In the genomic region with DNA sequence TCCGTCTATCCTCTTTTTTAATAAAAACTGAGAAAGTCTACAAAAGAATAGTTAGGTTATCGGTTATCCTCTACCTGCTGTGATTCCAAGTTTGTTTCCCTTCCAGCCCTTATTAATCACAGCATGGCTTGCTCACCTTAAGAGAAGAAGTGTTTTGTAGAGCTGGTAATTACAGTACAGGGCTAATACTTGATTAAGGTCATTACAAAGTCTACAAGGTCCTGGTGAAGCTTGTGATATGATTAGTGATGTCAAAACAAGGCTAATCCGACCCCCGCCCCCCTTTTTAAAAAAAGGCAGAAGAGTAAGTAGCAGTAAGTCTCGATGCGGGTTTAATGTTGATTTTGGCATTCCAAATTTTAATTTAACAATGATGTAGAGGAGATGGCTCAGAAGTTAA, we compare ENCODE assay signal across 10 mouse cellular contexts. TPM values are rescaled to one million over a fixed set of nuclear protein-coding genes. Genes with fewer than 3 reads are reported as not detected.
DNase-seq lines count a peak whose midpoint lies in the region; ATAC-seq and TF ChIP-seq lines count a peak whose summit lies in the region.
"Had no signal": no experiment of that assay in that cellular context is flagged by ENCODE, and none has a peak within 500 bp of the region (broad histone marks: within the 10 kb centered on the region; RNA-seq: fewer than 3 reads in every experiment).

No protein-coding gene starts in this region.

- peak overlapping the region; percentile 73 for H3K27ac ChIP-seq in heart, adult 2 months
- 0 out of 2 replicates have a peak overlapping the region, but pooled peaks have one; percentile 45 for H3K27ac ChIP-seq in CH12.LX (ENCODE audit: insufficient read depth, low read depth)
- peak overlapping the region; percentile 92; the same call in 1 of the 2 replicates for H3K27ac ChIP-seq in heart, postnatal 0 days (ENCODE audit: low read depth)
- peak overlapping the region; percentile 77 for H3K27ac ChIP-seq in liver, postnatal 0 days (ENCODE audit: low read depth)

- TF ChIP-seq POLR2A in heart, adult 2 months (IDR thresholded peaks at IDR 0.05; ENCODE audit: insufficient read depth, low read depth, low read length), result no peak
- TF ChIP-seq POLR2A in CH12.LX (IDR thresholded peaks at IDR 0.05; ENCODE audit: low read depth, low read length), result no peak

- no peaks in the 10 kb centered on the region for H3K9me3 ChIP-seq in CH12.LX (replicated peaks; ENCODE audit: low read length)
- H3K9me3 ChIP-seq in heart, postnatal 0 days (replicated peaks; ENCODE audit: control insufficient read depth, low read length), result no peaks in the 10 kb centered on the region
- H3K9me3 ChIP-seq in liver, postnatal 0 days (ENCODE audit: low read length), result no peaks in the 10 kb centered on the region

- no peak for ATAC-seq in heart, postnatal 0 days (ENCODE audit: insufficient read depth, low read depth)
- no peak for ATAC-seq in liver, postnatal 0 days
- no peak for ATAC-seq in megakaryocyte progenitor cell, adult 5-6 weeks (replicated peaks; ENCODE audit: poor library complexity)

- no peaks in the 10 kb centered on the region for H3K79me2 ChIP-seq in heart, adult 2 months (replicated peaks; ENCODE audit: control insufficient read depth, insufficient read depth, low read length)
- H3K79me2 ChIP-seq in CH12.LX (replicated peaks; ENCODE audit: control insufficient read depth, extremely low read depth, insufficient read depth, poor library complexity, severe bottlenecking), result no peaks in the 10 kb centered on the region

- no peak for TF ChIP-seq RAD21 in CH12.LX (IDR thresholded peaks at IDR 0.05; ENCODE audit: low read depth, low read length)

- no peak overlapping the region for H3K4me3 ChIP-seq in heart, adult 2 months
- H3K4me3 ChIP-seq in CH12.LX (replicated peaks in 1 of 3; ENCODE audit: low read depth in 2 of 3, low read length in 2 of 3, poor library complexity in 1 of 3), result no peak overlapping the region
- H3K4me3 ChIP-seq in heart, postnatal 0 days (ENCODE audit: low read depth, low read length), result peak overlapping the region; percentile 16; the same call in 1 of the 2 replicates
- H3K4me3 ChIP-seq in liver, postnatal 0 days (ENCODE audit: low read depth, low read length), result no peak overlapping the region

- no peak for TF ChIP-seq EP300 in heart, adult 2 months (IDR thresholded peaks at IDR 0.05; ENCODE audit: insufficient read depth, low read depth, low read length)
- no peak for TF ChIP-seq EP300 in CH12.LX (IDR thresholded peaks at IDR 0.05; ENCODE audit: low read length)
- no peak for TF ChIP-seq EP300 in heart, postnatal 0 days (IDR thresholded peaks at IDR 0.05; ENCODE audit: low read depth)
- no peak for TF ChIP-seq EP300 in liver, postnatal 0 days (IDR thresholded peaks at IDR 0.05; ENCODE audit: low read depth)

- H3K4me1 ChIP-seq in heart, adult 2 months (ENCODE audit: control insufficient read depth, insufficient read depth, low read length), result peaks cover 2% of the 10 kb centered on the region; the same call in 1 of the 2 replicates
- H3K4me1 ChIP-seq in CH12.LX (ENCODE audit: control insufficient read depth in 1 of 2, insufficient read depth in 2 of 2), result peaks cover 2 to 52% of the 10 kb centered on the region in 2 experiments; a peak in 2 of 4 replicates
- 0 out of 2 replicates have a peak, but pooled peaks cover 6% of the 10 kb centered on the region for H3K4me1 ChIP-seq in heart, postnatal 0 days (ENCODE audit: control insufficient read depth, insufficient read depth)
- peaks cover 12% of the 10 kb centered on the region for H3K4me1 ChIP-seq in liver, postnatal 0 days (ENCODE audit: insufficient read depth)

- in situ Hi-C loops in CH12.LX (cut with MboI; ENCODE audit: low pct_ligation_motif_present, low pct_unique_long_range_greater_than_20kb, low sequenced_read_pairs), result no loop called here

- H3K27me3 ChIP-seq in heart, adult 2 months (ENCODE audit: control insufficient read depth, insufficient read depth, low read length), result no peaks in the 10 kb centered on the region
- no peaks in the 10 kb centered on the region for H3K27me3 ChIP-seq in CH12.LX (replicated peaks)
- no peaks in the 10 kb centered on the region for H3K27me3 ChIP-seq in heart, postnatal 0 days (ENCODE audit: control insufficient read depth, insufficient read depth, low read length)
- no peaks in the 10 kb centered on the region for H3K27me3 ChIP-seq in liver, postnatal 0 days (ENCODE audit: insufficient read depth, low read length)

- H3K9ac ChIP-seq in heart, adult 2 months (ENCODE audit: low read depth, low read length), result no peak overlapping the region
- H3K9ac ChIP-seq in CH12.LX (ENCODE audit: insufficient read depth, low read depth), result peak overlapping the region; percentile 67
- H3K9ac ChIP-seq in heart, postnatal 0 days (replicated peaks; ENCODE audit: low read depth, low read length), result no peak overlapping the region
- peak overlapping the region; percentile 38 for H3K9ac ChIP-seq in liver, postnatal 0 days (replicated peaks)

- TF ChIP-seq CTCF in heart, adult 2 months (IDR thresholded peaks at IDR 0.05), result no peak
- TF ChIP-seq CTCF in CH12.LX (conservative IDR thresholded peaks at IDR 0.05 in 1 of 2, IDR thresholded peaks at IDR 0.05 in 1 of 2; ENCODE audit: low read depth in 2 of 2, low read length in 2 of 2), result no peak
- no peak for TF ChIP-seq CTCF in heart, postnatal 0 days (IDR thresholded peaks at IDR 0.05; ENCODE audit: low read depth)
- no peak for TF ChIP-seq CTCF in liver, postnatal 0 days (IDR thresholded peaks at IDR 0.05; ENCODE audit: low read depth)

- intact Hi-C loops in heart, adult 2 months (cut with DNase I), result loop anchor here (1.0 to 10.0 kb wide), 7 partner anchors 14 to 1984 kb away; a partner anchor contains a TSS
- intact Hi-C loops in heart, postnatal 25 days (cut with DNase I), result loop anchor here (5.0 kb wide), 1 partner anchor 1657 kb away; a partner anchor contains a TSS
- intact Hi-C loops in gastrocnemius, postnatal 36 days (cut with DNase I), result loop anchor here (5.0 kb wide), 1 partner anchor 77 kb away; a partner anchor contains a TSS

- dilution Hi-C loops in CH12.LX (cut with MboI; ENCODE audit: extremely low pct_ligation_motif_present, extremely low pct_unique_long_range_greater_than_20kb, low sequenced_read_pairs), result loop anchor here (10.0 kb wide), 1 partner anchor 46 kb away; a partner anchor contains a TSS

- WGBS in heart, adult 2 months, result 62% methylated on average over 6 of the region's 6 CpGs
- WGBS in heart, postnatal 0 days, result 60% methylated on average over 6 of the region's 6 CpGs
- 70% methylated on average over 6 of the region's 6 CpGs for WGBS in liver, postnatal 0 days (ENCODE audit: insufficient replicate concordance)

- peak overlapping the region; percentile 52; the same call in 1 of the 2 replicates for H3K4me2 ChIP-seq in CH12.LX (ENCODE audit: insufficient read depth, low read depth, poor library complexity, severe bottlenecking)
- H3K4me2 ChIP-seq in heart, postnatal 0 days (ENCODE audit: low read depth, low read length), result peak overlapping the region; percentile 79; the same call in 1 of the 2 replicates
- peak overlapping the region; percentile 73 for H3K4me2 ChIP-seq in liver, postnatal 0 days (ENCODE audit: low read depth, low read length)

- no peak for DNase-seq in heart, adult 2 months
- no peak for DNase-seq in heart, postnatal 25 days (ENCODE audit: low spot score)
- no peak for DNase-seq in CH12.LX (ENCODE audit: extremely low read depth)
- no peak for DNase-seq in heart, postnatal 0 days (ENCODE audit: low spot score)
- peak; percentile 9 for DNase-seq in liver, postnatal 0 days
- no peak for DNase-seq in adrenal gland, postnatal 4 days (ENCODE audit: low spot score in 2 of 2)
- DNase-seq in gastrocnemius, postnatal 36 days, result no peak

- no peaks in the 10 kb centered on the region for H3K36me3 ChIP-seq in heart, adult 2 months (ENCODE audit: control insufficient read depth, insufficient read depth, low read length)
- no peaks in the 10 kb centered on the region for H3K36me3 ChIP-seq in CH12.LX (replicated peaks in 1 of 2; ENCODE audit: control insufficient read depth in 1 of 2, insufficient read depth in 1 of 2, low read length in 1 of 2)
- no peaks in the 10 kb centered on the region for H3K36me3 ChIP-seq in heart, postnatal 0 days (replicated peaks; ENCODE audit: control insufficient read depth, insufficient read depth, low read length)
- H3K36me3 ChIP-seq in liver, postnatal 0 days (replicated peaks; ENCODE audit: insufficient read depth, low read length), result no peaks in the 10 kb centered on the region

RNA-seq across cellular contexts. Expression of a gene that starts 0.7 kb away (rescaled TPM):
- total RNA-seq in heart, adult 2 months (2021), result 10 to 100 TPM; 42.3 to 45.8 TPM
- polyA plus RNA-seq in heart, adult 2 months (2012; rRNA removed), result 1.5 and 3.2 TPM in 2 replicates
- 10 to 100 TPM; 42.4 to 60.8 TPM for total RNA-seq in heart, postnatal 25 days (2021)
- total RNA-seq in CH12.LX (2012; rRNA removed) (1,176 and 1,374 TPM in 2 replicates), CH12.LX (2014; rRNA removed) (3.9 and 6.9 TPM in 2 replicates)
- polyA plus RNA-seq in CH12.LX (2012; ENCODE audit: insufficient read length, low read depth), result 0.76 and 1.2 TPM in 2 replicates
- 1,145 and 1,607 TPM in 2 replicates for total RNA-seq in heart, postnatal 0 days (2014; rRNA removed; ENCODE audit: low replicate concordance)
- 1.5 and 1.7 TPM in 2 replicates for polyA plus RNA-seq in heart, postnatal 0 days (2015; fragmentation: Nextera tagmentation; extraction: Ambion mirVana)
- 6.2 and 6.5 TPM in 2 replicates for polyA plus RNA-seq in liver, postnatal 0 days (2015; fragmentation: Nextera tagmentation; extraction: Ambion mirVana)
- total RNA-seq in adrenal gland, postnatal 4 days (2021), result 100 to 1,000 TPM; 220 to 275 TPM
- total RNA-seq in megakaryocyte progenitor cell, adult 5-6 weeks (2015), result 45.1 and 51.9 TPM in 2 replicates
- total RNA-seq in megakaryocyte progenitor cell, adult 5-6 weeks (2017), result 238 and 311 TPM in 2 replicates
- total RNA-seq in gastrocnemius, postnatal 36 days (2021), result 10 to 100 TPM; 62.8 to 75.7 TPM

RNA-seq across cellular contexts. Expression of a gene that starts 3.4 kb away (rescaled TPM):
- total RNA-seq in heart, adult 2 months (2021), result not detected
- polyA plus RNA-seq in heart, adult 2 months (2012; rRNA removed), result not detected in 2 replicates
- not detected for total RNA-seq in heart, postnatal 25 days (2021)
- total RNA-seq in CH12.LX (2012; rRNA removed) (0.38 and 0.76 TPM in 2 replicates), CH12.LX (2014; rRNA removed) (not detected in 2 replicates)
- not detected in 2 replicates for polyA plus RNA-seq in CH12.LX (2012; ENCODE audit: insufficient read length, low read depth)
- total RNA-seq in heart, postnatal 0 days (2014; rRNA removed; ENCODE audit: low replicate concordance), result 0.23 and 2.0 TPM in 2 replicates
- polyA plus RNA-seq in heart, postnatal 0 days (2015; fragmentation: Nextera tagmentation; extraction: Ambion mirVana), result not detected in 2 replicates
- polyA plus RNA-seq in liver, postnatal 0 days (2015; fragmentation: Nextera tagmentation; extraction: Ambion mirVana), result not detected in 2 replicates
- 1 to 10 TPM; 1.8 to 2.2 TPM for total RNA-seq in adrenal gland, postnatal 4 days (2021)
- not detected in 2 replicates for total RNA-seq in megakaryocyte progenitor cell, adult 5-6 weeks (2015)
- total RNA-seq in megakaryocyte progenitor cell, adult 5-6 weeks (2017), result 0.29 TPM in 1 of 2 replicates, not detected in the other
- not detected for total RNA-seq in gastrocnemius, postnatal 36 days (2021)
- polyA plus RNA-seq: C2C12; gonadal fat pad, adult 2 months had no signal

RNA-seq across cellular contexts. Expression of a gene that starts 11.7 kb away (rescaled TPM):
- total RNA-seq in heart, adult 2 months (2021), result 10 to 100 TPM; 58.9 to 62.8 TPM
- 16.8 and 21.1 TPM in 2 replicates for polyA plus RNA-seq in heart, adult 2 months (2012; rRNA removed)
- total RNA-seq in heart, postnatal 25 days (2021), result 10 to 100 TPM; 48.9 to 50.3 TPM
- total RNA-seq in CH12.LX (2012; rRNA removed) (0.08 and 0.50 TPM in 2 replicates), CH12.LX (2014; rRNA removed) (0.16 and 0.39 TPM in 2 replicates)
- polyA plus RNA-seq in CH12.LX (2012; ENCODE audit: insufficient read length, low read depth), result 0.67 and 1.0 TPM in 2 replicates
- 21.4 and 25.9 TPM in 2 replicates for total RNA-seq in heart, postnatal 0 days (2014; rRNA removed; ENCODE audit: low replicate concordance)
- 18.0 and 22.3 TPM in 2 replicates for polyA plus RNA-seq in heart, postnatal 0 days (2015; fragmentation: Nextera tagmentation; extraction: Ambion mirVana)
- polyA plus RNA-seq in liver, postnatal 0 days (2015; fragmentation: Nextera tagmentation; extraction: Ambion mirVana), result 24.0 and 25.1 TPM in 2 replicates
- total RNA-seq in adrenal gland, postnatal 4 days (2021), result 10 to 100 TPM; 24.4 to 26.7 TPM
- total RNA-seq in megakaryocyte progenitor cell, adult 5-6 weeks (2015), result 15.9 and 16.6 TPM in 2 replicates
- 6.0 and 8.7 TPM in 2 replicates for total RNA-seq in megakaryocyte progenitor cell, adult 5-6 weeks (2017)
- 10 to 100 TPM; 17.6 to 27.0 TPM for total RNA-seq in gastrocnemius, postnatal 36 days (2021)

RNA-seq across cellular contexts. Expression of a gene that starts 15.0 kb away (rescaled TPM):
- total RNA-seq in heart, adult 2 months (2021), result 10 to 100 TPM; 73.4 to 78.7 TPM
- 119 and 135 TPM in 2 replicates for polyA plus RNA-seq in heart, adult 2 months (2012; rRNA removed)
- 10 to 100 TPM; 73.7 to 74.9 TPM for total RNA-seq in heart, postnatal 25 days (2021)
- total RNA-seq in CH12.LX (2012; rRNA removed) (436 and 456 TPM in 2 replicates), CH12.LX (2014; rRNA removed) (16.1 and 17.4 TPM in 2 replicates)
- 1.1 and 2.2 TPM in 2 replicates for polyA plus RNA-seq in CH12.LX (2012; ENCODE audit: insufficient read length, low read depth)
- total RNA-seq in heart, postnatal 0 days (2014; rRNA removed; ENCODE audit: low replicate concordance), result 253 and 309 TPM in 2 replicates
- 94.4 and 115 TPM in 2 replicates for polyA plus RNA-seq in heart, postnatal 0 days (2015; fragmentation: Nextera tagmentation; extraction: Ambion mirVana)
- 168 and 180 TPM in 2 replicates for polyA plus RNA-seq in liver, postnatal 0 days (2015; fragmentation: Nextera tagmentation; extraction: Ambion mirVana)
- 10 to 100 TPM; 92.5 to 95.2 TPM for total RNA-seq in adrenal gland, postnatal 4 days (2021)
- total RNA-seq in megakaryocyte progenitor cell, adult 5-6 weeks (2015), result 36.2 and 54.1 TPM in 2 replicates
- total RNA-seq in megakaryocyte progenitor cell, adult 5-6 weeks (2017), result 196 and 235 TPM in 2 replicates
- total RNA-seq in gastrocnemius, postnatal 36 days (2021), result 10 to 100 TPM; 65.6 to 72.3 TPM

RNA-seq across cellular contexts. Expression of a gene that starts 15.2 kb away (rescaled TPM):
- 1 to 10 TPM; 1.3 to 1.6 TPM for total RNA-seq in heart, adult 2 months (2021)
- polyA plus RNA-seq in heart, adult 2 months (2012; rRNA removed), result 0.57 and 0.76 TPM in 2 replicates
- 1 to 10 TPM; 1.5 to 1.9 TPM for total RNA-seq in heart, postnatal 25 days (2021)
- 114 and 122 TPM in 2 replicates for total RNA-seq in CH12.LX (2012; rRNA removed)
- total RNA-seq in CH12.LX (2014; rRNA removed), result 0.96 and 0.97 TPM in 2 replicates
- 0.14 TPM in 1 of 2 replicates, not detected in the other for polyA plus RNA-seq in CH12.LX (2012; ENCODE audit: insufficient read length, low read depth)
- total RNA-seq in heart, postnatal 0 days (2014; rRNA removed; ENCODE audit: low replicate concordance), result 62.8 and 88.1 TPM in 2 replicates
- 0.45 and 0.49 TPM in 2 replicates for polyA plus RNA-seq in heart, postnatal 0 days (2015; fragmentation: Nextera tagmentation; extraction: Ambion mirVana)
- 0.86 and 0.88 TPM in 2 replicates for polyA plus RNA-seq in liver, postnatal 0 days (2015; fragmentation: Nextera tagmentation; extraction: Ambion mirVana)
- total RNA-seq in adrenal gland, postnatal 4 days (2021), result 10 to 100 TPM; 13.0 to 15.5 TPM
- total RNA-seq in megakaryocyte progenitor cell, adult 5-6 weeks (2015), result 17.1 and 19.7 TPM in 2 replicates
- total RNA-seq in megakaryocyte progenitor cell, adult 5-6 weeks (2017), result 101 and 110 TPM in 2 replicates
- 1 to 10 TPM; 1.3 to 1.4 TPM for total RNA-seq in gastrocnemius, postnatal 36 days (2021)

Comparison
In these comparisons a context has a peak if more than half of its experiments do, and no peak if none do; other contexts are left out.
1. H3K9ac ChIP-seq: peak in CH12.LX (single experiment) and liver, postnatal 0 days (single experiment); none in heart, adult 2 months (single experiment) and heart, postnatal 0 days (single experiment).
2. RNA of a gene that starts 11.7 kb away (total RNA-seq): 58.9 to 62.8 TPM in heart, adult 2 months, 48.9 to 50.3 TPM in heart, postnatal 25 days, 17.6 to 27.0 TPM in gastrocnemius, postnatal 36 days, 24.4 to 26.7 TPM in adrenal gland, postnatal 4 days, 21.4 to 25.9 TPM in heart, postnatal 0 days and 6.0 to 16.6 TPM in megakaryocyte progenitor cell, adult 5-6 weeks; 0.08 to 0.50 TPM in CH12.LX; every median in the first group is over 4 times any median in the second.
3. Peak in every context shown above with its lines, with median percentiles within 50 percentile points of each other: H3K27ac ChIP-seq and H3K4me2 ChIP-seq.